Mouse (Mus musculus) intestine, embryonic 16.5 days (tissue): ENCODE data around the gene Ugt2a3. TPM values are rescaled to one million over a fixed set of nuclear protein-coding genes. Genes with fewer than 3 reads are reported as not detected.
"Not testable (repeated sequence)": the region's sequence is repeated elsewhere in the genome, so short reads cannot be mapped to it uniquely, and the experiment has no call there.

Experiments used
- ATAC-seq: fragments of 200-750 bp; cut with Nextera tagmentation; 2 replicates; pipeline ENCODE4 v1.8.0; 2017; ENCODE audit warnings: moderate TSS enrichment, moderate library complexity
- H3K27ac ChIP-seq: fragments of 300-500 bp; sonication (generic); 2 replicates; pipeline ENCODE4 v1.5.1; 2014; ENCODE audit warnings: mild to moderate bottlenecking, low read length
- H3K27me3 ChIP-seq: fragments of 300-500 bp; sonication (generic); replicated peaks from 2 replicates; pipeline ENCODE4 v1.6.1; 2014; ENCODE audit warnings: low read length, control low read depth, mixed read lengths; ENCODE audit not compliant: control insufficient read depth, insufficient read depth
- H3K36me3 ChIP-seq: fragments of 300-500 bp; sonication (generic); 2 replicates; pipeline ENCODE4 v1.6.1; 2014; ENCODE audit warnings: low read length, control low read depth; ENCODE audit not compliant: control insufficient read depth, insufficient read depth
- H3K4me1 ChIP-seq: fragments of 300-500 bp; sonication (generic); 2 replicates; pipeline ENCODE4 v1.6.1; 2014; ENCODE audit warnings: low read length, control low read depth, mixed read lengths; ENCODE audit not compliant: control insufficient read depth, insufficient read depth
- H3K4me2 ChIP-seq: fragments of 300-500 bp; sonication (generic); 2 replicates; pipeline ENCODE4 v1.6.1; 2014; ENCODE audit warnings: low read depth, low read length, control low read depth
- H3K4me3 ChIP-seq: fragments of 300-500 bp; sonication (generic); 2 replicates; pipeline ENCODE4 v1.5.1; 2014; ENCODE audit warnings: mild to moderate bottlenecking, low read length
- H3K9ac ChIP-seq: fragments of 300-500 bp; sonication (generic); 2 replicates; pipeline ENCODE4 v1.6.1; 2014; ENCODE audit warnings: low read depth, low read length
- H3K9me3 ChIP-seq: fragments of 300-500 bp; sonication (generic); 2 replicates; pipeline ENCODE4 v1.6.1; 2016; ENCODE audit warnings: low read length, control low read depth; ENCODE audit not compliant: control insufficient read depth
- WGBS: fragments of 180-500 bp; shearing (Covaris S2); extraction: QIAGEN DNeasy Blood & Tissue Kit; methylation state at CpG from one replicate; pipeline ENCODE4 v1.1.7; 2014; 5-methylcytosine and 5-hydroxymethylcytosine counted together
- polyA plus RNA-seq: library from polyadenylated mRNA; unstranded; fragments of >200 nt; fragmentation: Nextera tagmentation; extraction: Ambion mirVana; gene quantifications from 2 replicates; pipeline ENCODE4 v1.2.1, GENCODE M21; 2015

Gene Ugt2a3
- polyA plus RNA-seq, 1 experiment from 2014 or later: 4.8 TPM

GRCm38 (mm10) chr5:87340461-87340860 lies 3.5 kb upstream of the Ugt2a3 start:
- no peak overlapping the region for H3K4me2 ChIP-seq
- H3K9ac ChIP-seq: no peak overlapping the region
- H3K27me3 ChIP-seq: no peaks in the 10 kb centered on the region
- no peaks in the 10 kb centered on the region for H3K36me3 ChIP-seq
- 82% methylated on average over 5 of the region's 5 CpGs for WGBS
- no peak for ATAC-seq
- H3K4me1 ChIP-seq: no peaks in the 10 kb centered on the region
- no peaks in the 10 kb centered on the region for H3K9me3 ChIP-seq
- H3K27ac ChIP-seq: no peak overlapping the region
- no peak overlapping the region for H3K4me3 ChIP-seq

GRCm38 (mm10) chr5:87335199-87335598 lies 1.8 kb downstream of the Ugt2a3 start:
- H3K9ac ChIP-seq: no peak overlapping the region
- H3K4me1 ChIP-seq: no peaks in the 10 kb centered on the region
- no peaks in the 10 kb centered on the region for H3K27me3 ChIP-seq
- no peaks in the 10 kb centered on the region for H3K9me3 ChIP-seq
- no peaks in the 10 kb centered on the region for H3K36me3 ChIP-seq
- ATAC-seq: no peak
- no peak overlapping the region for H3K27ac ChIP-seq
- WGBS: 69% methylated on average over 1 of the region's 1 CpGs
- no peak overlapping the region for H3K4me3 ChIP-seq
- H3K4me2 ChIP-seq: no peak overlapping the region

DNA sequence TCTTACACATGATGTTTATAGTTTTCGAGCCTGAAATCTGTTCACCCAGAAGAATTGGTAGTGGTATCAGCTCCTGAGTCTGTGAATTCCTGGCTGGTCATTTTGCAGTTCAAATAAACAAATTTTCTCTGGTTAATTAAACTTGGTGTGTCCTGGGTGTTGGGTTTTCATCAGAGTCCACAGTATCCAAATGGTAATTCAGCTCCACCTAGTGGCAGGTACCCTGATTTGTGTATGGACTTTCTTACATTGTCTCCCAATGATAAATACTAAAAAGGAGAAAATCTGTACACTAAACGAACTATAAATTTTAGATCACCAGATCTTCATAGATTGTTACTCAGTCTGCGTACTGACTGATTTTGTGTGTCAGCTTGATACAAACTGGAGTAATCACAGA lies 3.4 kb downstream of the Ugt2a3 start:
- H3K4me3 ChIP-seq: no peak overlapping the region
- no peak overlapping the region for H3K27ac ChIP-seq
- H3K9me3 ChIP-seq: no peaks in the 10 kb centered on the region
- no peaks in the 10 kb centered on the region for H3K4me1 ChIP-seq
- ATAC-seq: no peak
- H3K36me3 ChIP-seq: no peaks in the 10 kb centered on the region
- H3K27me3 ChIP-seq: no peaks in the 10 kb centered on the region
- no peak overlapping the region for H3K4me2 ChIP-seq
- no peak overlapping the region for H3K9ac ChIP-seq
- 56% methylated on average over 3 of the region's 3 CpGs for WGBS

GRCm38 (mm10) chr5:87311392-87311791 lies 25.6 kb downstream of the Ugt2a3 start:
- H3K27me3 ChIP-seq: no peaks in the 10 kb centered on the region
- no peaks in the 10 kb centered on the region for H3K4me1 ChIP-seq
- no peak overlapping the region for H3K4me3 ChIP-seq
- no peaks in the 10 kb centered on the region for H3K9me3 ChIP-seq
- H3K27ac ChIP-seq: no peak overlapping the region
- no peak overlapping the region for H3K9ac ChIP-seq
- WGBS: 93% methylated on average over 12 of the region's 12 CpGs
- no peak overlapping the region for H3K4me2 ChIP-seq
- H3K36me3 ChIP-seq: no peaks in the 10 kb centered on the region
- no peak for ATAC-seq

DNA sequence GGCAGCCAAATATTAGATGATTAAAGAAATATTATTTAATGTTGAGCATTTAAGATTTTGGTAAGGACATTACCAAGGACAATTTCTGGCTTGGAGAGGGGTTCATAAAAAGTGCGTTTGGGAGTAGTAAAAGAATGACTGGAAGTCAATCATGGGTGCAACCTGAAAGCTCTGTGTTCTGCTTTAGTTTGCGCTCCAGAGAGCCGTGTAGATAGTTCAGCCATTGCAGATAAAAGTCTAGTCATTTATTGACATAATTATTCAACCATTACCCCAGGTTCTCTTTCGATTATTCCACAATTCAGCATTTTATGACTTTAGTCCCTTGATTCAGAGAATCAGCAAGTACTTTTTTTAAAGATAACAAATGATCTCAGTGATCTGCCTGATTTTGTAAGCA lies 50.8 kb downstream of the Ugt2a3 start:
- ATAC-seq, H3K4me2 ChIP-seq, H3K9ac ChIP-seq, H3K27me3 ChIP-seq, H3K4me3 ChIP-seq, H3K27ac ChIP-seq, H3K9me3 ChIP-seq, H3K36me3 ChIP-seq, H3K4me1 ChIP-seq: not testable (repeated sequence)
- 59% methylated on average over 4 of the region's 4 CpGs for WGBS

- not testable (repeated sequence) for H3K9ac ChIP-seq, ATAC-seq, H3K4me2 ChIP-seq, H3K4me1 ChIP-seq, H3K9me3 ChIP-seq, H3K27ac ChIP-seq, H3K27me3 ChIP-seq, H3K4me3 ChIP-seq, H3K36me3 ChIP-seq
- 92% methylated on average over 4 of the region's 4 CpGs for WGBS
These were observed 61.0 kb downstream of the Ugt2a3 start for GRCm38 (mm10) chr5:87275986-87276385.

- H3K4me2 ChIP-seq: no peak overlapping the region
- ATAC-seq: no peak
- 89% methylated on average over 6 of the region's 6 CpGs for WGBS
- no peaks in the 10 kb centered on the region for H3K27me3 ChIP-seq
- no peaks in the 10 kb centered on the region for H3K9me3 ChIP-seq
- no peaks in the 10 kb centered on the region for H3K36me3 ChIP-seq
- H3K4me1 ChIP-seq: no peaks in the 10 kb centered on the region
- no peak overlapping the region for H3K4me3 ChIP-seq
- no peak overlapping the region for H3K9ac ChIP-seq
- no peak overlapping the region for H3K27ac ChIP-seq
These were observed 61.4 kb downstream of the Ugt2a3 start for GRCm38 (mm10) chr5:87275581-87275980.

Other genes with a start within 250 kb of the Ugt2a3 start
- 28.9 and 36.2 TPM in 2 replicates for gene Ugt2b36, start 244.6 kb downstream of the Ugt2a3 start, polyA plus RNA-seq
- gene Ugt2b5, start 196.9 kb downstream of the Ugt2a3 start, polyA plus RNA-seq: 106 and 138 TPM in 2 replicates
- not detected in 2 replicates for gene Ugt2b37, start 82.4 kb downstream of the Ugt2a3 start, polyA plus RNA-seq
- not detected in 2 replicates for gene Ugt2b38, start 87.0 kb upstream of the Ugt2a3 start, polyA plus RNA-seq
- not detected in 2 replicates for gene Ugt2a2, start 145.1 kb upstream of the Ugt2a3 start, polyA plus RNA-seq
- gene Gm43638, start 149.6 kb upstream of the Ugt2a3 start, polyA plus RNA-seq: not detected in 2 replicates
- not detected in 2 replicates for gene Ugt2a1, start 153.7 kb upstream of the Ugt2a3 start, polyA plus RNA-seq
- gene Sult1b1, start 201.0 kb upstream of the Ugt2a3 start, polyA plus RNA-seq: 98.8 and 129 TPM in 2 replicates
- 66.6 and 85.2 TPM in 2 replicates for gene Sult1d1, start 231.8 kb upstream of the Ugt2a3 start, polyA plus RNA-seq